ENCODE assay signal across 9 mouse cellular contexts in genomic region chr13:24942512-24943282, GRCm38 (mm10). TPM values are rescaled to one million over a fixed set of nuclear protein-coding genes. Genes with fewer than 3 reads are reported as not detected.
DNase-seq lines count a peak whose midpoint lies in the region; ATAC-seq and TF ChIP-seq lines count a peak whose summit lies in the region.
"Had no signal": no experiment of that assay in that cellular context is flagged by ENCODE, and none has a peak within 500 bp of the region (broad histone marks: within the 10 kb centered on the region; RNA-seq: fewer than 3 reads in every experiment).

Gene Gpld1 (plus strand): TSS chr13:24943152.

- no peak within 1 kb of the TSS for H3K27ac ChIP-seq in hindbrain, embryonic 13.5 days
- no peak within 1 kb of the TSS for H3K27ac ChIP-seq in hindbrain, embryonic 14.5 days
- H3K27ac ChIP-seq in stomach, postnatal 0 days (replicated peaks) = no peak within 1 kb of the TSS

- no peak within 1 kb of the TSS for H3K9ac ChIP-seq in hindbrain, embryonic 13.5 days
- no peak within 1 kb of the TSS for H3K9ac ChIP-seq in hindbrain, embryonic 14.5 days
- no peak within 1 kb of the TSS for H3K9ac ChIP-seq in stomach, postnatal 0 days (ENCODE audit: low read length)

- no peak for TF ChIP-seq EP300 in stomach, postnatal 0 days (optimal IDR thresholded peaks at IDR 0.05)

- ATAC-seq in hindbrain, embryonic 13.5 days (ENCODE audit: low FRiP score) = no peak
- ATAC-seq in hindbrain, embryonic 14.5 days (ENCODE audit: low FRiP score) = no peak
- ATAC-seq in granulocyte monocyte progenitor cell, adult 5-6 weeks (replicated peaks; ENCODE audit: poor library complexity, severe bottlenecking) = peak; percentile 85
- ATAC-seq in stomach, postnatal 0 days (ENCODE audit: low FRiP score, low TSS enrichment) = no peak

- TF ChIP-seq CTCF in stomach, postnatal 0 days (IDR thresholded peaks at IDR 0.05; ENCODE audit: low read depth) = no peak
- no peak for TF ChIP-seq CTCF in lung, adult 2 months (IDR thresholded peaks at IDR 0.05; ENCODE audit: insufficient read depth, low read length)

- H3K4me2 ChIP-seq in hindbrain, embryonic 13.5 days = 0 out of 2 replicates have a peak within 1 kb of the TSS, but pooled peaks have one; percentile 17
- H3K4me2 ChIP-seq in hindbrain, embryonic 14.5 days (replicated peaks) = no peak within 1 kb of the TSS
- H3K4me2 ChIP-seq in stomach, postnatal 0 days (replicated peaks; ENCODE audit: low read depth) = no peak within 1 kb of the TSS

- no peaks in the 10 kb centered on the region for H3K27me3 ChIP-seq in hindbrain, embryonic 13.5 days
- no peaks in the 10 kb centered on the region for H3K27me3 ChIP-seq in hindbrain, embryonic 14.5 days (ENCODE audit: control insufficient read depth, insufficient read depth, low read length)
- H3K27me3 ChIP-seq in stomach, postnatal 0 days (ENCODE audit: control insufficient read depth, insufficient read depth, low read length) = no peaks in the 10 kb centered on the region

- no peaks in the 10 kb centered on the region for H3K36me3 ChIP-seq in hindbrain, embryonic 13.5 days
- H3K36me3 ChIP-seq in hindbrain, embryonic 14.5 days (replicated peaks; ENCODE audit: control insufficient read depth, insufficient read depth) = no peaks in the 10 kb centered on the region
- H3K36me3 ChIP-seq in stomach, postnatal 0 days (ENCODE audit: control insufficient read depth, insufficient read depth, low read length) = no peaks in the 10 kb centered on the region

- TF ChIP-seq POLR2A in lung, adult 2 months (IDR thresholded peaks at IDR 0.05; ENCODE audit: borderline replicate concordance, extremely low read depth, low read depth, low read length) = no peak

- H3K4me3 ChIP-seq in hindbrain, embryonic 13.5 days = no peak within 1 kb of the TSS
- no peak within 1 kb of the TSS for H3K4me3 ChIP-seq in hindbrain, embryonic 14.5 days (replicated peaks; ENCODE audit: low read length)
- H3K4me3 ChIP-seq in stomach, postnatal 0 days (ENCODE audit: low read depth, low read length) = 0 out of 2 replicates have a peak within 1 kb of the TSS, but pooled peaks have one; percentile 4
- H3K4me3 ChIP-seq in lung, adult 2 months (replicated peaks; ENCODE audit: extremely low read depth, low read depth, low read length) = no peak within 1 kb of the TSS
- H3K4me3 ChIP-seq: myocyte had no signal

- 48% methylated on average over 17 of the region's 17 CpGs for WGBS in hindbrain, embryonic 13.5 days
- WGBS in hindbrain, embryonic 14.5 days = 52% methylated on average over 17 of the region's 17 CpGs
- 53% methylated on average over 17 of the region's 17 CpGs for WGBS in stomach, postnatal 0 days
- 54% methylated on average over 17 of the region's 17 CpGs for WGBS in lung, adult 2 months

- no peak for DNase-seq in hindbrain, embryonic 14.5 days (ENCODE audit: low spot score)
- DNase-seq in right cerebral cortex, postnatal 14 days = peak; percentile 23
- DNase-seq in right cerebral cortex, postnatal 4 days = no peak
- DNase-seq in stomach, postnatal 0 days (ENCODE audit: low spot score) = no peak
- no peak for DNase-seq in B cell, adult 2 months
- no peak for DNase-seq in lung, adult 2 months

- H3K4me1 ChIP-seq in hindbrain, embryonic 13.5 days (replicated peaks) = peaks cover 28% of the 10 kb centered on the region
- H3K4me1 ChIP-seq in hindbrain, embryonic 14.5 days (replicated peaks; ENCODE audit: control insufficient read depth, insufficient read depth, low read length) = peaks cover 10% of the 10 kb centered on the region
- H3K4me1 ChIP-seq in stomach, postnatal 0 days (replicated peaks; ENCODE audit: control insufficient read depth, insufficient read depth) = no peaks in the 10 kb centered on the region
- H3K4me1 ChIP-seq in lung, adult 2 months (ENCODE audit: control insufficient read depth, insufficient read depth, low read length) = peaks cover 7% of the 10 kb centered on the region

- H3K9me3 ChIP-seq in hindbrain, embryonic 13.5 days = no peaks in the 10 kb centered on the region
- H3K9me3 ChIP-seq in hindbrain, embryonic 14.5 days (ENCODE audit: control insufficient read depth, low read length) = no peaks in the 10 kb centered on the region
- no peaks in the 10 kb centered on the region for H3K9me3 ChIP-seq in stomach, postnatal 0 days (ENCODE audit: control insufficient read depth, low read length)

RNA-seq across cellular contexts. Expression of gene Gpld1, which starts in this region (rescaled TPM):
- 1.3 and 1.4 TPM in 2 replicates for polyA plus RNA-seq in hindbrain, embryonic 13.5 days (2015; fragmentation: Nextera tagmentation; extraction: Ambion mirVana)
- polyA plus RNA-seq in hindbrain, embryonic 14.5 days (2014; fragmentation: Nextera tagmentation; extraction: Ambion mirVana) = 2.8 and 3.8 TPM in 2 replicates
- total RNA-seq in granulocyte monocyte progenitor cell, adult 5-6 weeks (2014; fragmentation: Nextera tagmentation) = 0.43 TPM in 1 of 2 replicates, not detected in the other
- total RNA-seq in granulocyte monocyte progenitor cell, adult 5-6 weeks (2017) = 0.17 and 0.52 TPM in 2 replicates
- 25.6 and 26.0 TPM in 2 replicates for polyA plus RNA-seq in stomach, postnatal 0 days (2015; fragmentation: Nextera tagmentation; extraction: Ambion mirVana)
- polyA plus RNA-seq in lung, adult 2 months (2012; rRNA removed) = 1.8 and 9.0 TPM in 2 replicates

Comparison
In these comparisons a context has a peak if more than half of its experiments do, and no peak if none do; other contexts are left out.
1. Peak in ATAC-seq in granulocyte monocyte progenitor cell, adult 5-6 weeks; RNA of the gene not detected or under 1 TPM.